Mouse (Mus musculus) G1E (cell line): Measurements from ENCODE around the gene Fance. TPM values are rescaled to one million over a fixed set of nuclear protein-coding genes. Genes with fewer than 3 reads are reported as not detected.

Experiments used
- ATAC-seq: 2 replicates; pipeline ENCODE4 v1.8.0; 2016; ENCODE audit warnings: mild to moderate bottlenecking; ENCODE audit not compliant: insufficient number of reproducible peaks, poor library complexity, low FRiP score, severe bottlenecking; ENCODE audit errors: extremely low read depth
- DNase-seq: peaks from one replicate; pipeline ENCODE4 v3.0.0; 2012; ENCODE audit warnings: low spot score
- H3K27me3 ChIP-seq: 2 replicates; pipeline ENCODE4 v1.6.1; 2012; ENCODE audit warnings: mild to moderate bottlenecking, low read length, inconsistent platforms; ENCODE audit not compliant: insufficient read depth
- H3K36me3 ChIP-seq: replicated peaks from 2 replicates; pipeline ENCODE3; 2012; ENCODE audit warnings: mild to moderate bottlenecking, inconsistent platforms
- H3K4me1 ChIP-seq: 2 replicates; pipeline ENCODE4 v1.6.1; 2012; ENCODE audit warnings: low read depth, low read length, inconsistent platforms, mixed read lengths; ENCODE audit not compliant: insufficient read depth
- H3K4me3 ChIP-seq: 2 replicates; pipeline ENCODE4 v1.5.1; 2012; ENCODE audit warnings: low read depth, mild to moderate bottlenecking, inconsistent platforms, low read length, moderate library complexity, mixed read lengths
- H3K9me3 ChIP-seq: replicated peaks from 2 replicates; pipeline ENCODE4 v1.6.1; 2012; ENCODE audit warnings: inconsistent platforms
- CTCF ChIP-seq: IDR thresholded peaks from 2 replicates; pipeline ENCODE4 v1.5.1; 2012; ENCODE audit warnings: low read depth, low read length, inconsistent platforms, mixed read lengths
- GATA1 ChIP-seq: IDR thresholded peaks from 2 replicates; pipeline ENCODE4 v1.6.1; 2012; ENCODE audit warnings: borderline replicate concordance, low read length, inconsistent platforms, mixed read lengths
- GATA2 ChIP-seq: IDR thresholded peaks from 2 replicates; pipeline ENCODE4 v1.6.1; 2012; ENCODE audit warnings: low read depth, low read length, inconsistent platforms, borderline replicate concordance
- POLR2AphosphoS5 ChIP-seq: IDR thresholded peaks from 2 replicates; pipeline ENCODE4 v1.6.1; 2012; ENCODE audit warnings: low read depth, low read length, inconsistent platforms; ENCODE audit not compliant: insufficient replicate concordance
- TAL1 ChIP-seq: conservative IDR thresholded peaks from 2 replicates; pipeline ENCODE4 v1.6.1; 2012; ENCODE audit warnings: low read depth, low read length, inconsistent platforms, mixed read lengths
- polyA plus RNA-seq: library from polyadenylated mRNA; stranded (reverse); fragments of >175 nt; gene quantifications from 2 replicates; pipeline ENCODE4 v1.2.3, GENCODE M21; 2012
- total RNA-seq, 2 experiments: library from RNA; stranded (forward) in 1 of 2; stranded (reverse) in 1 of 2; fragments of 200-1000 nt in 1 of 2; fragments of >200 nt in 1 of 2; fragmentation: Nextera tagmentation in 1 of 2; gene quantifications; 2 replicates each; pipeline ENCODE4 v1.2.3; 2014 to 2017

Gene Fance
- total and polyA plus RNA-seq, 3 experiments = 33.9 to 79.0 (median 50.1) TPM

- no peaks in the 10 kb centered on the region; the same call in 1 of the 2 replicates for H3K27me3 ChIP-seq
- peaks cover 47% of the 10 kb centered on the region for H3K36me3 ChIP-seq
- no peak for TF ChIP-seq GATA2
- peak; percentile 63 for TF ChIP-seq CTCF
- TF ChIP-seq TAL1 = no peak
- TF ChIP-seq POLR2AphosphoS5 = no peak
- H3K4me3 ChIP-seq = no peak overlapping the region
- no peak for ATAC-seq
- no peaks in the 10 kb centered on the region for H3K9me3 ChIP-seq
- no peak for DNase-seq
- H3K4me1 ChIP-seq = peaks cover 46% of the 10 kb centered on the region
Observed at GRCm38 (mm10) chr17:28274739-28275138, 38.6 kb upstream of the Fance start.

- Histone ChIP-seq H3K4me3 (no peak overlapping the region), H3K9me3 (no peaks in the 10 kb centered on the region), H3K4me1 (peaks cover 62% of the 10 kb centered on the region), H3K27me3 (peaks cover 5% of the 10 kb centered on the region; the same call in 1 of the 2 replicates), H3K36me3 (peaks cover 38% of the 10 kb centered on the region)
- DNase-seq = no peak
- TF ChIP-seq POLR2AphosphoS5 (no peak), TAL1 (no peak), CTCF (no peak), GATA1 (no peak), GATA2 (no peak)
- ATAC-seq = no peak
Observed at GRCm38 (mm10) chr17:28277226-28277625, 36.1 kb upstream of the Fance start.

DNA sequence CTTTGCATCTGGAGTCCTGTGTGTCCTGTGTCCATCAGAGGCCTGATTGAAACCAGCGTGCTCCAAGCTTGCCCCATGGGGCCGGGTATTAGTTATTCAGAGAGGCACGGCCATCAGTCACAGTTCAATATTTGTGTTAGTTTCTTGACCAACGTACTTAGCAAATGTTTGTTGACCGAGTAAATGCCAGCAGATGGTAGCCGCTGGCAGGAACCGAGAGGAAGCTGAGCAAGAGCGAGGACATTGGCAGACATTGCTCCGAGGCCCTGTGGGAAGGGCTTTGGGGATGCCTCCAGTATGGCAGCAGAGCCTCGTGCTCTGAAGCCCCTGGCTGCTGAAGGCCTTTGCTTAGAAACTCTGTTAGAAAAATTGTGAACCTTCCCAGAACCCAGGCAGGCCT, 35.6 kb upstream of the Fance start:
- TF ChIP-seq GATA1 (no peak), TAL1 (no peak), POLR2AphosphoS5 (no peak), CTCF (no peak), GATA2 (no peak)
- DNase-seq = no peak
- H3K36me3 ChIP-seq = peaks cover 35% of the 10 kb centered on the region
- no peaks in the 10 kb centered on the region for H3K9me3 ChIP-seq
- peaks cover 65% of the 10 kb centered on the region for H3K4me1 ChIP-seq
- no peak for ATAC-seq
- no peak overlapping the region for H3K4me3 ChIP-seq
- peaks cover 5% of the 10 kb centered on the region; the same call in 1 of the 2 replicates for H3K27me3 ChIP-seq

GRCm38 (mm10) chr17:28278156-28278555, 35.2 kb upstream of the Fance start:
- no peak for TF ChIP-seq GATA1
- 0 out of 2 replicates have a peak, but pooled peaks have one; percentile 35 for TF ChIP-seq TAL1
- DNase-seq = no peak
- Histone ChIP-seq H3K4me1 (peaks cover 63% of the 10 kb centered on the region), H3K9me3 (no peaks in the 10 kb centered on the region), H3K4me3 (no peak overlapping the region), H3K27me3 (peaks cover 7% of the 10 kb centered on the region; the same call in 1 of the 2 replicates), H3K36me3 (peaks cover 37% of the 10 kb centered on the region)
- ATAC-seq = no peak

DNA sequence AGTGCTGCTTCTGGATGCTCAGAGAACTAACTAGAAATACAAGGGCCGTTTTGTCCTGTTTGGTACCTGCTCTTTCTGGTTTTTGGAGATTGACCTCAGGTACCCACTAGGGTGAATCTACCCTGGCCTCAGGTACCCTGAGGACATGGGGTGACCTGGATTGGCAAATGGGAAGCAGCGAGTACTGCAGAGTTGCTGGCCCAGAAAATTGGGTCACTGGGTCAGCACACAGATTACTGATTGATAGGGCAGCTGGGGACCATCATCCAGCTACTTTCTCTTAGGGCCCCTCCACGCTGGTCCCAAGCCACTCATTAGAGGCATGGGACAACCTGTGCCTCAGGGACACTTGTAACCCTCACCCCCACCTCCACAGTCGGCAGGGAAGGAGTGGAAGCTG, 34.1 kb upstream of the Fance start:
- Histone ChIP-seq H3K9me3 (no peaks in the 10 kb centered on the region), H3K27me3 (peaks cover 8% of the 10 kb centered on the region; the same call in 1 of the 2 replicates), H3K36me3 (peaks cover 37% of the 10 kb centered on the region), H3K4me3 (no peak overlapping the region), H3K4me1 (peaks cover 61% of the 10 kb centered on the region)
- TF ChIP-seq GATA1 (no peak), CTCF (no peak), POLR2AphosphoS5 (no peak), TAL1 (no peak), GATA2 (no peak)
- ATAC-seq = no peak
- no peak for DNase-seq

DNA sequence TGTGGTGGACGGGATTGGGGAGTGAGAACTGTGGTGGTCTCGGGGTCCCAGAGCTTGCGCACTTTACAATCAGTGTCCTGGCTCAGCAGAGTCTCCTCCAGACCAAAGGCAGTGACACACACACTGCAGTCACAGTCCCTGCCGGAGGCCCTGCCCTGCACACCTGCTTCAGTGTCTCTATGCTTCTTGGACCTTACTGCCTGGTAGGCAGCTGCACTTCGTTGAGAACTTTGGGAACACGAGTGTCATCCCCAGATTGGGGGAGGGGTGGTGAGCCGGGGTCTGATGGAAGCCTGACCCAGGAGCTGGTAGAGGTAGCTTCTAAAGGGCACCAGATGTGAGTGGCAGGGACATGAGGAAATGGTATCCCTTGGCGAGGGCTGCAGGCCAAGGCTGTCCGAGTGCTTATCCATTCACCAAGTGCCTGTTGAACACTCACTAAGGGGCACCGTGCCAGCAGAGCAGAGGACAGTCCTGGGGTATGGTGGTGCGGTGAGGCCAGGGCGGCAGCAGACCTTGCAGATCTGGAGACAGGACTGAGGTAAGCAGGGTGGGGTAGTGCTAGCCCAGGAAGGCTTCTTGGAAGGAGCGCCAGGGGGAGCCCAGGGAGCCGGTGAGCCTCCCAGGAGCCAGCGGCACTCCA, 33.4 kb upstream of the Fance start:
- ATAC-seq = no peak
- H3K4me3 ChIP-seq = no peak overlapping the region
- peaks cover 40% of the 10 kb centered on the region for H3K36me3 ChIP-seq
- no peak for DNase-seq
- TF ChIP-seq GATA2 = no peak
- no peak for TF ChIP-seq GATA1
- TF ChIP-seq POLR2AphosphoS5 = no peak
- TF ChIP-seq CTCF = no peak
- no peak for TF ChIP-seq TAL1
- no peaks in the 10 kb centered on the region for H3K9me3 ChIP-seq
- peaks cover 61% of the 10 kb centered on the region for H3K4me1 ChIP-seq
- H3K27me3 ChIP-seq = peaks cover 10% of the 10 kb centered on the region; the same call in 1 of the 2 replicates

DNA sequence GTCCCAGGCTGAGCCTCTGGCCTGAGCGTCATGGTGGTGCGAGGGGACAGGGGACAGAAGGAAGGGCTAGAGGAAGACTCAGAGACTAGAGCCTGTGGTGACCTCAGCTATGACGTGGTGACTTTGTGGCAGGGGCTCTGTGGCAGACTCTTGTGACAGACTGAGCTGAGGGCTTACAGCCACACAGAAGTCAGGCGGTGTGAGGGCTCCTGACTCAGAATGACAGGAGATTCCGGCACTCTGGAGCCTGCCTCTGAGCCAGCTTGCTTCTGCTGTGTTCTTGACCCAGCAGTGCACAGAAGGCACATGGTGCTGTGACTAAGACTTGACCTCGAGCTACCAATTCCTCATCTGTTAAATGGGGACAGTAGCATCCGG, 32.9 kb upstream of the Fance start:
- H3K4me1 ChIP-seq = peaks cover 61% of the 10 kb centered on the region
- ATAC-seq = no peak
- H3K27me3 ChIP-seq = peaks cover 10% of the 10 kb centered on the region; the same call in 1 of the 2 replicates
- H3K4me3 ChIP-seq = no peak overlapping the region
- H3K36me3 ChIP-seq = peaks cover 40% of the 10 kb centered on the region
- H3K9me3 ChIP-seq = no peaks in the 10 kb centered on the region
- TF ChIP-seq GATA1 (no peak), TAL1 (no peak), POLR2AphosphoS5 (no peak), CTCF (no peak)
- DNase-seq = no peak
